Mouse (Mus musculus) MN1 (cell line): ENCODE measurements at regions not wholly inside any gene's neighbourhood (a gene's known extent, or its start where the extent isn't known, plus 50 kb on each side); places are given as distances from the start of the nearest gene placed in this dataset.
"Not testable (repeated sequence)": the region's sequence is repeated elsewhere in the genome, so short reads cannot be mapped to it uniquely, and the experiment has no call there.

ENCODE experiments used
- DNase-seq: peaks from one replicate; pipeline ENCODE4 v3.0.0-alpha.2; 2016; ENCODE audit warnings: low spot score

- no peak for DNase-seq
Measured at GRCm38 (mm10) chr2:44513080-44513724, 414.3 kb downstream of the Gtdc1 start.

GRCm38 (mm10) chr2:44512334-44512733 lies 415.1 kb downstream of the Gtdc1 start:
- no peak for DNase-seq

- no peak for DNase-seq
Measured at GRCm38 (mm10) chr2:44509101-44509500, 418.4 kb downstream of the Gtdc1 start.

GRCm38 (mm10) chr2:44504273-44504672 lies 423.2 kb downstream of the Gtdc1 start:
- DNase-seq, result no peak

- not testable (repeated sequence) for DNase-seq
Measured at GRCm38 (mm10) chr2:44490806-44491205, 436.7 kb downstream of the Gtdc1 start.

GRCm38 (mm10) chr2:44490230-44490629 lies 437.2 kb downstream of the Gtdc1 start:
- DNase-seq, result no peak

GRCm38 (mm10) chr2:44485880-44486279 lies 441.6 kb downstream of the Gtdc1 start:
- DNase-seq, result no peak

- DNase-seq, result no peak
Measured at GRCm38 (mm10) chr2:44479746-44480145, 447.7 kb downstream of the Gtdc1 start.

- DNase-seq, result no peak
Measured at GRCm38 (mm10) chr2:44475456-44475855, 452.0 kb downstream of the Gtdc1 start.

- peak; percentile 67 for DNase-seq
Measured at GRCm38 (mm10) chr2:44474653-44475052, 452.8 kb downstream of the Gtdc1 start.

- DNase-seq, result no peak
Measured at GRCm38 (mm10) chr2:44471381-44471780, 456.1 kb downstream of the Gtdc1 start.

- DNase-seq, result no peak
Measured at GRCm38 (mm10) chr2:44470953-44471352, 456.5 kb downstream of the Gtdc1 start.

GRCm38 (mm10) chr2:44464631-44465030 lies 462.8 kb downstream of the Gtdc1 start:
- no peak for DNase-seq

GRCm38 (mm10) chr2:44462619-44463329 lies 464.7 kb downstream of the Gtdc1 start:
- DNase-seq, result no peak

GRCm38 (mm10) chr2:44461289-44462250 lies 465.9 kb downstream of the Gtdc1 start:
- no peak for DNase-seq

GRCm38 (mm10) chr2:44449471-44449870 lies 478.0 kb downstream of the Gtdc1 start:
- DNase-seq, result no peak
